ENCODE assay signal across 19 mouse cellular contexts in genomic region chr12:110932820-110933219, GRCm38 (mm10). TPM values are rescaled to one million over a fixed set of nuclear protein-coding genes. Genes with fewer than 3 reads are reported as not detected.
DNase-seq lines count a peak whose midpoint lies in the region; ATAC-seq and TF ChIP-seq lines count a peak whose summit lies in the region.
"Had no signal": no experiment of that assay in that cellular context is flagged by ENCODE, and none has a peak within 500 bp of the region (broad histone marks: within the 10 kb centered on the region; RNA-seq: fewer than 3 reads in every experiment).

No protein-coding gene starts in this region.

- H3K4me1 ChIP-seq in forebrain, postnatal 0 days (ENCODE audit: insufficient read depth), result no peaks in the 10 kb centered on the region
- H3K4me1 ChIP-seq: hindbrain, embryonic 12.5 days had no signal

- peaks cover 51% of the 10 kb centered on the region for H3K36me3 ChIP-seq in forebrain, postnatal 0 days (ENCODE audit: insufficient read depth)

- H3K27ac ChIP-seq in layer of hippocampus, adult 2 months, result peak overlapping the region; percentile 25; the same call in 1 of the 2 replicates
- no peak overlapping the region for H3K27ac ChIP-seq in forebrain, postnatal 0 days (ENCODE audit: low read depth, low read length)
- H3K27ac ChIP-seq: embryonic facial prominence, embryonic 15.5 days; gastrocnemius, adult 2 months; hindbrain, embryonic 12.5 days; stomach, postnatal 0 days had no signal

- no peaks in the 10 kb centered on the region for H3K9me3 ChIP-seq in forebrain, postnatal 0 days (ENCODE audit: low read length)
- H3K9me3 ChIP-seq: embryonic facial prominence, embryonic 15.5 days; G1E; hindbrain, embryonic 12.5 days; megakaryocyte, embryonic 14.5 days had no signal

- 0 out of 2 replicates have a peak, but pooled peaks have one; percentile 23 for TF ChIP-seq CTCF in layer of hippocampus, adult 2 months (conservative IDR thresholded peaks at IDR 0.05)
- no peak for TF ChIP-seq CTCF in forebrain, postnatal 0 days (IDR thresholded peaks at IDR 0.05; ENCODE audit: low read depth)

- peak; percentile 79 for ATAC-seq in frontal cortex, adult (ENCODE audit: low TSS enrichment)
- no peak for ATAC-seq in forebrain, postnatal 0 days
- ATAC-seq: intestine, postnatal 0 days; midbrain, embryonic 16.5 days had no signal

- H3K27me3 ChIP-seq in forebrain, postnatal 0 days (ENCODE audit: insufficient read depth, low read length), result no peaks in the 10 kb centered on the region
- H3K27me3 ChIP-seq: embryonic facial prominence, embryonic 15.5 days; hindbrain, embryonic 12.5 days; megakaryocyte, embryonic 14.5 days had no signal

- no peak overlapping the region for H3K9ac ChIP-seq in forebrain, postnatal 0 days
- H3K9ac ChIP-seq: embryonic facial prominence, embryonic 15.5 days; hindbrain, embryonic 12.5 days had no signal

- no peak overlapping the region for H3K4me3 ChIP-seq in layer of hippocampus, adult 2 months
- no peak overlapping the region for H3K4me3 ChIP-seq in forebrain, postnatal 0 days (ENCODE audit: low read depth, low read length)
- H3K4me3 ChIP-seq: embryonic facial prominence, embryonic 15.5 days; gastrocnemius, adult 2 months; hindbrain, embryonic 12.5 days; megakaryocyte, embryonic 14.5 days had no signal

- H3K4me2 ChIP-seq in forebrain, postnatal 0 days (ENCODE audit: low read depth), result no peak overlapping the region
- H3K4me2 ChIP-seq: embryonic facial prominence, embryonic 15.5 days; hindbrain, embryonic 12.5 days had no signal

- no peak for DNase-seq in frontal cortex, postnatal 25 days (ENCODE audit: low spot score in 2 of 2)
- DNase-seq in layer of hippocampus, adult 2 months (ENCODE audit: low spot score in 2 of 2), result no peak
- no peak for DNase-seq in layer of hippocampus, postnatal 25 days (ENCODE audit: extremely low spot score in 1 of 2, low spot score in 1 of 2)
- peak; percentile 45 to 51 for DNase-seq in right cerebral cortex, adult 2 months (ENCODE audit: low spot score in 2 of 2)
- no peak for DNase-seq in right cerebral cortex, postnatal 4 days
- DNase-seq in forebrain, postnatal 0 days, result no peak
- DNase-seq in urinary bladder, postnatal 25 days (ENCODE audit: low spot score), result no peak
- DNase-seq: cerebellum, adult 9-10 months; gastrocnemius, adult 2 months; spleen, adult 18-20 months; thymus, postnatal 25 days had no signal

- WGBS in forebrain, postnatal 0 days, result 83% methylated on average over 5 of the region's 5 CpGs

RNA-seq across cellular contexts. Expression of gene Tecpr2, which starts 43.8 kb away (rescaled TPM):
- total RNA-seq in layer of hippocampus, adult 2 months (2021), result 10 to 100 TPM; 39.5 to 42.0 TPM
- total RNA-seq in layer of hippocampus, postnatal 25 days (2021), result 10 to 100 TPM; 40.5 to 41.4 TPM
- total RNA-seq in forebrain, postnatal 0 days (2014; rRNA removed), result 20.8 and 25.6 TPM in 2 replicates
- 3.4 and 5.6 TPM in 2 replicates for polyA plus RNA-seq in forebrain, postnatal 0 days (2015; fragmentation: Nextera tagmentation; extraction: Ambion mirVana)

RNA-seq across cellular contexts. Expression of gene Cinp, which starts 43.9 kb away (rescaled TPM):
- total RNA-seq in layer of hippocampus, adult 2 months (2021), result 10 to 100 TPM; 63.4 to 65.1 TPM
- total RNA-seq in layer of hippocampus, postnatal 25 days (2021), result 10 to 100 TPM; 70.4 to 76.3 TPM
- total RNA-seq in forebrain, postnatal 0 days (2014; rRNA removed), result 93.6 and 116 TPM in 2 replicates
- polyA plus RNA-seq in forebrain, postnatal 0 days (2015; fragmentation: Nextera tagmentation; extraction: Ambion mirVana), result 82.2 and 92.3 TPM in 2 replicates

RNA-seq across cellular contexts. Expression of gene Ankrd9, which starts 46.0 kb away (rescaled TPM):
- total RNA-seq in layer of hippocampus, adult 2 months (2021), result 10 to 100 TPM; 10.8 to 14.1 TPM
- 10 to 100 TPM; 11.2 to 12.1 TPM for total RNA-seq in layer of hippocampus, postnatal 25 days (2021)
- total RNA-seq in forebrain, postnatal 0 days (2014; rRNA removed), result 7.6 and 8.7 TPM in 2 replicates
- polyA plus RNA-seq in forebrain, postnatal 0 days (2015; fragmentation: Nextera tagmentation; extraction: Ambion mirVana), result 7.8 and 10.2 TPM in 2 replicates

Comparison
In these comparisons a context has a peak if more than half of its experiments do, and no peak if none do; other contexts are left out.
1. DNase-seq: peak in right cerebral cortex, adult 2 months (2 of 2); none in frontal cortex, postnatal 25 days (0 of 2), layer of hippocampus, adult 2 months (0 of 2), layer of hippocampus, postnatal 25 days (0 of 2), right cerebral cortex, postnatal 4 days (single experiment), forebrain, postnatal 0 days (single experiment) and urinary bladder, postnatal 25 days (single experiment).